Comparison of ENCODE assay signal across 18 mouse cellular contexts in genomic region chr16:31300467-31300866, GRCm38 (mm10). TPM values are rescaled to one million over a fixed set of nuclear protein-coding genes. Genes with fewer than 3 reads are reported as not detected.
DNase-seq lines count a peak whose midpoint lies in the region; ATAC-seq and TF ChIP-seq lines count a peak whose summit lies in the region.
"Had no signal": no experiment of that assay in that cellular context is flagged by ENCODE, and none has a peak within 500 bp of the region (broad histone marks: within the 10 kb centered on the region; RNA-seq: fewer than 3 reads in every experiment).

No protein-coding gene starts in this region.

- 0 out of 2 replicates have a peak overlapping the region, but pooled peaks have one; percentile 37 for H3K27ac ChIP-seq in heart, embryonic 10.5 days
- peak overlapping the region; percentile 46 for H3K27ac ChIP-seq in midbrain, embryonic 12.5 days (replicated peaks)
- H3K27ac ChIP-seq: lung, embryonic 15.5 days; neural tube, embryonic 12.5 days had no signal

- 43% methylated on average over 7 of the region's 7 CpGs for WGBS in heart, embryonic 10.5 days
- WGBS in midbrain, embryonic 12.5 days: 13% methylated on average over 7 of the region's 7 CpGs

- H3K4me1 ChIP-seq in heart, embryonic 10.5 days: peaks cover 21% of the 10 kb centered on the region
- peaks cover 85% of the 10 kb centered on the region for H3K4me1 ChIP-seq in E14TG2a.4 (replicated peaks; ENCODE audit: low read depth, low read length)
- H3K4me1 ChIP-seq in midbrain, embryonic 12.5 days: peaks cover 25% of the 10 kb centered on the region

- no peak for ATAC-seq in midbrain, embryonic 12.5 days (ENCODE audit: low FRiP score, low read depth)

- no peak overlapping the region for H3K4me2 ChIP-seq in midbrain, embryonic 12.5 days (replicated peaks)
- H3K4me2 ChIP-seq: heart, embryonic 12.5 days; lung, embryonic 15.5 days; neural tube, embryonic 12.5 days had no signal

- no peak for DNase-seq in heart, embryonic 10.5 days (ENCODE audit: low spot score)
- no peak for DNase-seq in heart, adult 11 months
- DNase-seq in embryo, embryonic 10 days (ENCODE audit: low spot score): peak; percentile 58
- DNase-seq in thymus, postnatal 4 days: no peak
- DNase-seq in ovary, postnatal 14 days (ENCODE audit: low spot score): no peak
- no peak for DNase-seq in layer of hippocampus, adult 9-11 months
- DNase-seq: adrenal gland, adult 8-10 months; cerebellum, adult 2 months; gastrocnemius, postnatal 36 days; heart, postnatal 36 days; kidney, postnatal 10 days; thymus, postnatal 36 days had no signal

- no peaks in the 10 kb centered on the region for H3K9me3 ChIP-seq in heart, embryonic 10.5 days
- H3K9me3 ChIP-seq in E14TG2a.4 (ENCODE audit: low read length): no peaks in the 10 kb centered on the region
- no peaks in the 10 kb centered on the region for H3K9me3 ChIP-seq in midbrain, embryonic 12.5 days
- H3K9me3 ChIP-seq: heart, embryonic 12.5 days; lung, embryonic 15.5 days; neural tube, embryonic 12.5 days had no signal

- H3K4me3 ChIP-seq in heart, embryonic 10.5 days: no peak overlapping the region
- H3K4me3 ChIP-seq in E14TG2a.4 (replicated peaks; ENCODE audit: low read length): peak overlapping the region; percentile 57
- no peak overlapping the region for H3K4me3 ChIP-seq in midbrain, embryonic 12.5 days
- H3K4me3 ChIP-seq: heart, embryonic 12.5 days; lung, embryonic 15.5 days; neural tube, embryonic 12.5 days had no signal

- no peak for TF ChIP-seq CTCF in E14TG2a.4 (conservative IDR thresholded peaks at IDR 0.05; ENCODE audit: low read length)

- H3K27me3 ChIP-seq in heart, embryonic 10.5 days (ENCODE audit: insufficient read depth, poor library complexity, severe bottlenecking): no peaks in the 10 kb centered on the region
- no peaks in the 10 kb centered on the region for H3K27me3 ChIP-seq in E14TG2a.4 (ENCODE audit: insufficient read depth, low read length)
- H3K27me3 ChIP-seq in midbrain, embryonic 12.5 days: 0 out of 2 replicates have a peak, but pooled peaks cover 3% of the 10 kb centered on the region
- H3K27me3 ChIP-seq: heart, embryonic 12.5 days; lung, embryonic 15.5 days; neural tube, embryonic 12.5 days had no signal

- no peaks in the 10 kb centered on the region for H3K36me3 ChIP-seq in heart, embryonic 10.5 days
- H3K36me3 ChIP-seq in E14TG2a.4 (ENCODE audit: insufficient read depth, low read length): no peaks in the 10 kb centered on the region
- H3K36me3 ChIP-seq in midbrain, embryonic 12.5 days: no peaks in the 10 kb centered on the region
- H3K36me3 ChIP-seq: heart, embryonic 12.5 days; lung, embryonic 15.5 days; neural tube, embryonic 12.5 days had no signal

- no peak overlapping the region for H3K9ac ChIP-seq in midbrain, embryonic 12.5 days (replicated peaks)
- H3K9ac ChIP-seq: heart, embryonic 12.5 days; lung, embryonic 15.5 days; neural tube, embryonic 12.5 days had no signal

RNA-seq across cellular contexts. Expression of gene Apod, which starts 14.1 kb away (rescaled TPM):
- polyA plus RNA-seq in heart, embryonic 10.5 days (2016; fragmentation: Nextera tagmentation; extraction: Ambion mirVana): not detected in 2 replicates
- polyA plus RNA-seq in midbrain, embryonic 12.5 days (2016; fragmentation: Nextera tagmentation; extraction: Ambion mirVana): 59.5 and 77.2 TPM in 2 replicates
- polyA plus RNA-seq: liver, adult 2 months had no signal

RNA-seq across cellular contexts. Expression of gene Ppp1r2, which starts 25.4 kb away (rescaled TPM):
- 85.0 and 95.4 TPM in 2 replicates for polyA plus RNA-seq in heart, embryonic 10.5 days (2016; fragmentation: Nextera tagmentation; extraction: Ambion mirVana)
- 96.6 and 98.6 TPM in 2 replicates for polyA plus RNA-seq in midbrain, embryonic 12.5 days (2016; fragmentation: Nextera tagmentation; extraction: Ambion mirVana)

Comparison
In these comparisons a context has a peak if more than half of its experiments do, and no peak if none do; other contexts are left out.
1. RNA of gene Apod, which starts 14.1 kb away (polyA plus RNA-seq): 59.5 to 77.2 TPM in midbrain, embryonic 12.5 days; not detected in heart, embryonic 10.5 days; every median in the first group is over 10 times any median in the second.